Mouse (Mus musculus) retina, postnatal 1 day (tissue): ENCODE results near the gene Pdlim4.
"Not testable (repeated sequence)": the region's sequence is repeated elsewhere in the genome, so short reads cannot be mapped to it uniquely, and the experiment has no call there.

Experiments used
- DNase-seq: peaks from one replicate; pipeline ENCODE4 v3.0.0-alpha.2; 2012

Gene Pdlim4

GRCm38 (mm10) chr11:54011255-54011654, 57.6 kb downstream of the Pdlim4 start:
- DNase-seq = no peak

- no peak for DNase-seq
Measured at GRCm38 (mm10) chr11:54008416-54008920, 60.3 kb downstream of the Pdlim4 start.

GRCm38 (mm10) chr11:54007717-54008116, 61.1 kb downstream of the Pdlim4 start:
- DNase-seq = no peak

GRCm38 (mm10) chr11:54006901-54007300, 61.9 kb downstream of the Pdlim4 start:
- DNase-seq = no peak

- not testable (repeated sequence) for DNase-seq
Measured at GRCm38 (mm10) chr11:54006362-54006761, 62.5 kb downstream of the Pdlim4 start.
